Mouse (Mus musculus): ENCODE measurements around the gene Ube2m.

Ube2m gene

DNA sequence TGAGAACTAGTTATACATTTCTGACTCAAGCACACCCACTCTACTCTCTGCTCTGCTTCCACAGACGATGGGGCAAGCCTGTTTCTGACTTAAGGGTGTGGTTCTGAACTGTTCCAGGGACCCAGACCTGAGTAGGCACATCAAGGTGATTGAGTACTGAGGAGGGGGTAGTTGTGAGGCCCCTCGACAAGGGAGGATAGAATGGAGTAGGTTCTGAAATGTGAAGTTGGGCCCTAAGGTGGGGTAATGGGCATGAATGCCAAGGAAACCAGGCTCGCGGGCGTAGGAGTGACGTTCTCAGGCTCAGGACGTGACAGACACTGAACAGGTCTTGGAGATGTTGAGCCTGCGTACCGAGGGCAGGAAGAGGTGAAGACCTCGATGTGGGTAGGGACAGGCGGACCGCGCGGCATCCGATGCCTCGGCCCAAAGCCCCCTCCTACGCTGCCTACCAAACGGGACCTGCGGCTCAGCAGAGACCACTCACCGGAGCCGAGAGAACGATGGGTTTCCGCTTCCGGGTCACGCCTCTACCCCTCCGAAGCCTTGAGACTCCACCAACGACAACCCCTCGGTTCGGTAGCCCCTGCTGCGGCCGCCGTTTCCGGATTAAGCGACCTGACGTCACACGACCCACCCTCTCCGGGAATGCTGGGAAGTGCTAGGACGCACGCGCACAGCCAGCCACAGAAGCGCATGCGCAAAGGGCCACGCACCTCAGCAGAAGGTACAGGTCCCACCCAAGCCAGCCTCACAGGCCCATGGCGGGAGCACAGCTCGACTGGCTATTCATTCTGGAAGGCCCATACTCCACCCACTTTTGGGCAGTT is 3.7 kb downstream of the Ube2m start, which contains the start of gene Chmp2a:
Gene Chmp2a, minus strand, starts transcription at position 660 of the 830 bp plus-strand sequence.
- DNase-seq (ENCODE audit: low read depth in 1 of 2, low spot score in 2 of 2) = peak; percentile 78 to 85

DNA sequence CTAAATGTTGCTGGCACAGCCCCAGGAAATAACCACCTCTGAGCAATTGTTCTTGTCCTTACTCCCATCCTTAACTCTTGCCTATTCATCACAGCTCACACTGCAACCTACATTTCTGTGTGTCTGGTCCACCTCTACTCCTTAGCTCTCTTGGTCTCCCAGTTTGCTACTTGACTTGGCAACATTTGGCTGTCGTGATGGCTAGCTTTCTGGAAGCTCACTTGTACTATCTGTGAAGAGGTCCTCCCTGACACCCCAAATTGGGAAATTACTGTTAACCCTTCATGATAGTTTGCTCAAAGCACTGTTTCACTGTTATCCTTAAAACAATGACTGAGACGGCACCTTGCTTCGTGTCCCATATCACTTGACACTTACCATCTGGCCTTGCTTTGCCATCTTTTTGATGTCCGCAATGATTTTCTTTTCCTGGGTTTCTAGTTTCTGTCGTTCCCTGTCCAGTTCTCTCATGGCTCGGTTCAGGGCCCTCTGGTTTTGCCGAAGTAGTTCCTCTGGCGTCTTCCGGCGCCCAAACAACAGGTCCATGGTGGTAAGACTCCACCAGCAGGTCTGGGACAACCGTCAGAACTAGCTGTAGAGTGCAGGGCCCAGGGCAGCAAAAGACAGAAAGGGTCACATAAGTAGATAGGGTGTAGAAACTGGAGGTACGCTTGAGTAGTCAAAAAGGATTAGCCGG is 4.5 kb downstream of the Ube2m start:
- no peak for DNase-seq (ENCODE audit: low read depth in 1 of 2, low spot score in 2 of 2)

DNA sequence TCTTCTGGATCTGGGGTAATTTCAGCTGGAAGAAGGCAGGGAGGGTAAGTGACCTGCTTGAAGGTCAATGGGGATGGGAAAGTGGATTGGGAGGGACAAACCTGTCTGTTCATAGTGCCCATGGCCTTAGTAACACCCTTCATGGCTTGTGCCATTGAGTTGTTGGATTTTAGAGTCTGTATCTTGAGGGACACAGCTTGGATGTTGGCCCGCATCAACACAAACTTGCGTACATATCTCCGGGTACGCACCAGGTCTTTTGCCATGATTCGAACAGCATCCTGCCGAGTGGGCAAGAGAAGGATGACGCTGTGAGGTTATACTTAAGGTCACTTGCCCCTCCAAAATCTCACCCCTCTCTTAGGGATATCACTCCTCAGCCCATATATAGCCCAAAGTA is 5.5 kb downstream of the Ube2m start:
- no peak for DNase-seq (ENCODE audit: low read depth in 1 of 2, low spot score in 2 of 2)

DNA sequence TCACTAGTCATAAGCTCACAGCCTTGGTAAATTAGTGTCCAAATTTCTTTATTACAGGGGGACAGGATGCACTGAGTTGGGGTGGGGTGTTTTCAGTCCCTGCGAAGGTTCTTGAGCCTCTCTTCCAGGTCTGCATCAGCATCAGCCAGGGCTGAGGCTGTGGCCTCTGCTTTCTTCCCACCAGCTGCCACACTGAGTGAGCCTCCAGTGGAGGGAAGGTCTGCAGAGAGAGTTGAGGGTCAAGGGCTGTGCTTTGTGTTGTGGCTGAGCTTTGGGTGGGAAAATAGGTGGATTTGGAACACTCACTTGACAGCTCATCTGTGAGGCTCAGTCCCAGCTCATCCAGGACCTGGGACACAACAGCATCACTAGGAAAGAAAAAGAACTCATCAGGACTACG is 6.1 kb downstream of the Ube2m start:
- DNase-seq (ENCODE audit: low read depth in 1 of 2, low spot score in 2 of 2) = no peak

DNA sequence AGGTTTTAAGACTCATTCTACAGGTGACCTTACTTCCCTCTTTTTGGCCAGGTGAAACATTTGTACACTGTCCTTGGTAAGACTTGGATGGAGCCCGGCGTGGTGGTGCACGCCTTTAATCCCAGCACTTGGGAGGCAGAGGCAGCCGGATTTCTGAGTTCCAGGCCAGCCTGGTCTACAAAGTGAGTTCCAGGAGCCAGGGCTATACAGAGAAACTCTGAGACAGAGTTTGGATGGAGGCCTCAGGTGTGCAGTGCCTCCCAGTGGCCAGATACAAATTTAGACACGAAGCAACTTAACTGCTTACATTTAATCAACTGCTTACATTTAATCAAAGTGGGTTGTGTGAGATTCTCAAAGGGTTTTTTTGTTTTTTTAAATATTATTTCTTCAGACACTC is 7.0 kb downstream of the Ube2m start:
- no peak for DNase-seq (ENCODE audit: low read depth in 1 of 2, low spot score in 2 of 2)

DNA sequence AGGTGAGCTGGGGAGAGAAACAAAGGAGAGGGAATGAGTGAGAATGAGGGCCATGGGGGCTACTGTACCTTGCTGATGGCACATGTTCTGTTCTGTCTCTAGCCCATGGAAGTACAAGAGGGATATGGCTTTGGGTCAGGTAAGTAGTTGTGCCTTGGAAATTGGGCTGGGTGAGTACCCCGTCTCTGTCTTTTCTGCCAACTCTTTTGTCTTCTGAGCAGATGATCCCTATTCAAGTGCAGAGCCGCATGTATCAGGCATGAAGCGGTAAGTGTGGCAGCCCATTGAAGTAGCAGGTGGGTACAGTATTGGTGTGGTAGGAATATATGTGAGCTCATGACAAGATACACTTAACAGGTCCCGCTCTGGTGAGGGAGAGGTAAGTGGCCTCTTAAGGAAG is 9.1 kb downstream of the Ube2m start:
- DNase-seq (ENCODE audit: low read depth in 1 of 2, low spot score in 2 of 2) = no peak

DNA sequence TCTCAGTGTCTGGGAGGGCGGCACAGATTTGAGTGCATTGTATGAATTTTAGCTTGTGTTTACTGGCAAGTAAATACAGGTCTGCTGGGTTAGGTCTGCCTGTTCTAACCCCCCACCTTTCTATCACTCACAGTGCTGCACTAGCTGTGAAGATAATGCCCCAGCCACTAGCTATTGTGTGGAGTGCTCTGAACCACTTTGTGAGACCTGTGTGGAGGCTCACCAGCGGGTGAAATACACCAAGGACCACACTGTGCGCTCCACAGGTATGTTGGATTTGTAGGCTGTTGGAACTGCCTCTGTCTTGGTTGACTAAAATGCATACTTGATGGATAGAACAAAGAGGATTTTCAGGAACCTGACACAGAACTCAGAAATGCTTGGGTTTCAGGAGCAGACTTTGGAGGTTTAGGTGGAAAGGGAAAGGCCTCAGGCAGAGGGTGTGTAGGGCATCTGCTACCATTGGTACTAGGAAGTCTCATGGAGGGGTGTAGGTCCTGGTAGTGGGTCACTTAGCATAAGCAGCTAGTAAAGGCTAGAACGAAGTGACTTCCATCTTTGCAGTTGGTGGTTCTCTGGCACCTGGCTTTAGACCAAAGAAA is 12.5 kb downstream of the Ube2m start:
- no peak for DNase-seq (ENCODE audit: low read depth in 1 of 2, low spot score in 2 of 2)

DNA sequence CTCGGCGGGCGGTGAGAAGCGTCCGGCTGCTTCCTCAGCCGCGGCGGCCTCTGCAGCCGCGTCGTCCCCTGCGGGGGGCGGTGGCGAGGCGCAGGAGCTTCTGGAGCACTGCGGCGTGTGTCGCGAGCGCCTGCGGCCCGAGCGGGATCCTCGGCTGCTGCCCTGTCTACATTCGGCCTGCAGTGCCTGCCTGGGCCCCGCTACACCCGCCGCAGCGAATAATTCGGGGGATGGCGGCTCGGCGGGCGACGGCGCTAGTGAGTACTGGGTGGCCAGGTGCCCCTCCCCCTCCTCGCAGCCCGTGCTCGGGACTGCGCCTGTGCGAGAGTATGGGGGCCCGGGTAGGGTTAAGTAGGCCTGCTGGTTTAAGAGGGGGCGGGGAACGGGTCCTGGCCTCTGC is 13.3 kb downstream of the Ube2m start:
- no peak for DNase-seq (ENCODE audit: low read depth in 1 of 2, low spot score in 2 of 2)

DNA sequence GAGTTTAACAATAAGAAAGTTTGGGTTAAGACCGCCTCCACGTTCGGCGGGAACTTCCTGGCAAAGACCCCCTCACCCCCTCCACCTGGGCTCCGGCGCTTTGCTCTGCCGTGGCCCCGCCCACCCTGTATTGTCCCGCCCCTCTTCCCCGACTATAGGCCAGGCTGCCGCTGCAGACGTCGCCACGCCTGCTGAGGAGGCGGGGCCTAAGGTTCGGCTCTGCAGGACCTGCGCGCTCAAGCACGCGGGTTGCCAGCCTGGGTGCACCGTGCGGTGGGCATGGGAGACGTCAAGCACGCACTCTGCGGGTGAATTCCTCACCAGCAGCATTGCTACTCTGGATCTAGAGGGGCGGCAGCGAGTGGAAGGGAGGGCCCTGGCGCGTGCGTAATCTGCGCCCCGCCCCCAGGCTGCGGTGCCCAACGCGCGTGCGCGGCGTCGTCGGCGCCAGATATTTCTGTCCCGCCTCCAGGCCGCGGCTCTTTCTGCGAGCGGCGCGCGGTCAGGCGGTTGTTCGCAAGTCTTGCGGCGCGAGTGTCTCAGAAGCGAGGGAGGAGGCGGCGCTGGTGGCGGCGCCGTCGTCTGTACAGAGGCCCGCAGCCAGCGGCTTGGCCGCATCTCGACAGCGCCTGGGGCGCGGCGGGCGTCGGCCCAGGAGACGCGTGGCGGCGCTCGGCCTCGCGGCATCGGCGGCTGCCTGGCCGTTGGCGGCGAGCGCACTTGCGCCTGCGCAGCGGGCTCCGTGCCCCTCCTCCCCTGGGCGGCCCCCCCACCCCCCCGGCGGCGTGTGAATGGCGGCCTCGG is 13.9 kb downstream of the Ube2m start:
- DNase-seq (ENCODE audit: low read depth in 1 of 2, low spot score in 2 of 2) = peak; percentile 87 to 95

DNA sequence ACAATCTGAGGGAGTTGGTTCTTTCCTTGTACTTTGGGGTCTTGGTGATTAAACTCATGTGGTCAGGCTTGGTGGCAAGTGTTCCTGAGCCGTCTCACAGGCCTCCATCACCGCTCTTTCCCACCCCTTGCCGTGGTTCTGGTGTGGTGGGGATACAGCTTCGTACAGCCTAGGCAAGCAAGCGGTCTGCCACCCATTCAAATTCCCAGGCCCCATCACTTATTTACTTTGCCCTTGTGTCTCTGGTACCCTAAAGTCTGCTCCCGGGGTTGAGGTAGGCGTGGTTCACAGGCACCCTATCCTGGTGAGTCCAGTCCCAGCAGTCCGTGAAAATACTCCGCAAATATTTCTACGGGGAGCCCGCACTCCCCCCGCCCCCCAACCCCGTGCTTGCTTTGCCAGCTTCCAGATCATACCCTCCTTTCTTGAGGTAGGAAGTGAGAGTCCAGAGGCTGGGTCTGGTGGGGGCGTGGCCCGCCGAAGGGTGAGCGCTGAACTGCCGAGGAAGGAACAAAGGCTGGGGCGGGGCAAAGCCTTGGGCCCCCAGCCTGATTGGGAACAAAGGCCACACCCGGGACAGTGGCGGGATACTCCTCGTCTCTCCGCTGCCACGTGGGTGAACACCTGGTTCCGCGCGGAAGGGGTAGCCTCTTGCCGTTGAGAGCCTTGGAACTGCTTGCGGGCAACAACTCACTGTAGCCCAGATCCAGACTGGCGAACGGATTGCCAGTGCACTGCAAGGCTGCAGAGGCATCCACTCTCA is 15.1 kb downstream of the Ube2m start:
- peak in 1 of 2 experiments; percentile 50 for DNase-seq (ENCODE audit: low read depth in 1 of 2, low spot score in 2 of 2)

DNA sequence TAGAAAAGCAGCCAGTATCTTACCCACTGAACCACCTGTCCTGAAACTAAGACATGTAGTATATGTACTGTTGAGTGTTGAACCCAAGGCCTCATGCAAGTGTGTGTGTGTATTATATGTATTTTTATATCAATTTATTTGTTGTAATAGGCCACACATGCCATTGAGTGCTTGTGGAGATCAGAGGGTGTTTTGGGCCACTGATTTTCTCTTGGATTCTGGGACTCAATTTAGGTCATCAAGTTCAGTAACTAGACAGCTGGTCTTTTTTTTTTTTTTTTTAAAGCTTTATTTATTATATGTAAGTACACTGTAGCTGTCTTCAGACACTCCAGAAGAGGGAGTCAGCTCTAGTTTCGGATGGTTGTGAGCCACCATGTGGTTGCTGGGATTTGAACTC is 22.9 kb downstream of the Ube2m start:
- no peak for DNase-seq (ENCODE audit: low read depth in 1 of 2, low spot score in 2 of 2)

DNA sequence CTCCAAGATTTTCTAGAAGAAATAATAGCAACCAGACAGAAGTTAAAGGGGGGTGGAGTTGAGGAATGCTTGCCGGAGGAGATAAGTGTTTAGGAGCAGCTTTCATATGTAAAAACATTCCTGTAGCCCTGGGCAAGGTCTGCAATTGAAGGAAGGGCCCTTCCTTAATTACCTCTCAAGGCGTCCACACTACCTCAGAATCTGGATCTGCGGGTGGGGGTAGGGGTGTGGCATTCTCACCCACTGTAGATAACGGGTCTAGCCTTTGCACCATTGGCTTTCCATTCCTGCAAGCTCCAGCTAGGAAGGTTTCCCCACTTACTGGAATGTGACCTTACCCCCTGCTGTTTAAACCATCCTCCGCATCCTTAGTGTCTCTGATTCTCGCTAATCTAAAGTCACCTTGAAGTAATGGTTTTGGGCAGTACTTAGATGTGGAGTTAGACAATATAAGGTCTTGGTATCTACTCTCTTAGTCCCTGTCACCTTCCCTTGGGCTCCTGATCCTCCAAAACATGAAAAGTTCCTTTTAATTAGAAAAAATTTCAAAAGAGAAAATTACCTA is 23.7 kb downstream of the Ube2m start:
- DNase-seq (ENCODE audit: low read depth in 1 of 2, low spot score in 2 of 2) = no peak

DNA sequence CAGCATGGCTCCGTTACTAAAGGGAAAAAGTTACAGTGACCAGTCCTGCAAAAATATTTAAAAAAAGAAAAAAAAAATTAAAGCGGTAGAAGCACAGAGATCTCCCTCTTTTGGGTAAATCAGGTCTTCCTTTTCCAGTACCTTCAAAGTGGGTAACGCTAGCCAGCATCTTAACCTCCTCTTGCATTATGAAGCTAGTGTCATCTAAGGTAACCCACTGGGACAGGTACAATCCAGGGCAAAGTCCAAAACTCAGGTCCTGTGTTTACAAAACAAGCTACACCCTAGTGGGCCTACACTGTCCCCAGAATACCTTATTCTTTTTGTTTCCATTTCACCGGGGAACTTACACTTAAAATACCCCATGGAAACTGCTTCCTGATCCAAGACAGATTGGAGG is 24.4 kb downstream of the Ube2m start:
- DNase-seq (ENCODE audit: low read depth in 1 of 2, low spot score in 2 of 2) = no peak

DNA sequence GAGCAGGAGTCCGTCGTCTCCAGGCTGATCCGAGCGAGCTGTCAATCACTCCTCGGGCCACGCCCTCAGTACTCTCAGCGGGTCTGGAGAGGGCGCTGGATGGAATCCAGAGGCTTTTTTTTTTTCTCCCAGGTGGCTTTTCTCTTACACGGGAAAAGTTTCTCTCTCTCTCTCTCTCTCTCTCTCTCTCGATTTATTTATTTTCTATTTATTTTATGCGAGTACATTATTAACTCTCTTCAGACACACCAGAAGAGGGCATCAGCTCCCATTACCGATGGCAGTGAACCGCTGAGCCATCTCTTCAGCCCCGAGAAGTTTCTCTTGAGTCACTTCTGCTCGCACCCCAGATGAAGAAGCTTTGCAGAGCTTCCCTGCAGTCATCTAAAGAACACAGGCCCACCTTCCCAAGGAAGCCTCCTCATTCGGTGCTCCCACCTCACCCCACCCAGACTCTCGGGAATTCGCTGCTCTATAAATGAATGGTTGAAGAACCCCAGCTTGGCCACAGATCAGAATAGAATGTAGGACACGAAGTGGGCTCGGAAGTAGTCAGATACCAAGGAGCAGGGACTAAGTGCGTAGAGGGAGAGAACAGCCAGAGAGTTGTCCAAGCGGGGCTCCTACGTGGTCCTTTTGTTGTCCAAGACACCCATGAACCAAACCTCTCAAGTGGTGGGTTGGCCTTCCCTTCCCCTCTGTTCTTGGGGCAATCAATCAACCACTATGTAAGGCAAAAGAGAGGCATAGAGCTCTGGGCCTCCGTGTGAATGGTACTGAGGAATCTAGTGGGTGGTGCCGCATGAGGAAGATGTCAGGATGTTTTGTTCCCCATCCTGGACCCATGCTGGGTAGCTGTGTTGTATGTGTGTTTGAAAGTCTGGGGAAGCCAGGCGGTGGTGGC is 27.8 kb downstream of the Ube2m start, which contains the start of gene Zbtb45:
Gene Zbtb45, minus strand, starts transcription at position 30 of the 904 bp plus-strand sequence.
- no peak for DNase-seq (ENCODE audit: low read depth in 1 of 2, low spot score in 2 of 2)

DNA sequence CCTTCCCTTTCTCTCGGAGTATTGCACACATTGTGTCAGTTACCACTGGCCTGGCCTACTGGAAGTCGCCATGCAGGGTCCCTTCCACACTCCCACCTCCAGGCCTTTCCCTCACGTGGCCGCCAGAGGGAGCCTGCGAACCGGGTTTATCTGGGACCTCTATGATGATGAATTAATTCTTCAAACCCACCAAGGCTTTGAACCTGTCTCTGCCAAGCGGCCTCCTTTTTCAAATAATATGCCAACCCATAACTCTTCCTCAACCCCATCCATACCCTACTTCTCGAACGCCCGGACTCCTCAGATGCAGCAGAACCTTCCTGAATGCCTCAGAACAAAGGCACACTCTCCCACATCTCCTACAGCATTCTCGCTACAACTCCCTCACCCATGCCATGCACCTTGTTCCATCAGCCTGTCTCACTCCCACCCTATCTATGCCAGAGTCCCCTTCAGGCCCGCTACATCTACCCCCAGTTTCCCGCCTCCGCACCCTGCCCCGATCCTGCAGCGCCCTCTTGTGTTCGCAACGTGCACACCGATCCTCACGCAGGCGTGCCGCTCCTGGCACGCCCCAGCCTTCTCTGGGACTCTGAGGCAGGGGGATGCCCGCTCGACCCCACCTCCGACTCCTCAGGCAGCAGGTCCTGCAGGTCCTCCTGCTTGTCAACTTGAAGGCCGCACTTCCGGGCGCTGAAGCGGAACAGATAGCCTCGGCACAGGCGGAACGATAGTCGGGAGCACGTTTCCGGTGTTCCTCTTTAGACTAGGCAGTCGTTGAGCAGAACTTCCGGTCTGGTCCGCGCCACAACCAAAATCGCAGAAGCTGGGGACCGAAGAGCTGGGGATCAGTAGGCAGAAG is 28.7 kb downstream of the Ube2m start:
- DNase-seq (ENCODE audit: low read depth in 1 of 2, low spot score in 2 of 2) = peak; percentile 84 to 90

DNA sequence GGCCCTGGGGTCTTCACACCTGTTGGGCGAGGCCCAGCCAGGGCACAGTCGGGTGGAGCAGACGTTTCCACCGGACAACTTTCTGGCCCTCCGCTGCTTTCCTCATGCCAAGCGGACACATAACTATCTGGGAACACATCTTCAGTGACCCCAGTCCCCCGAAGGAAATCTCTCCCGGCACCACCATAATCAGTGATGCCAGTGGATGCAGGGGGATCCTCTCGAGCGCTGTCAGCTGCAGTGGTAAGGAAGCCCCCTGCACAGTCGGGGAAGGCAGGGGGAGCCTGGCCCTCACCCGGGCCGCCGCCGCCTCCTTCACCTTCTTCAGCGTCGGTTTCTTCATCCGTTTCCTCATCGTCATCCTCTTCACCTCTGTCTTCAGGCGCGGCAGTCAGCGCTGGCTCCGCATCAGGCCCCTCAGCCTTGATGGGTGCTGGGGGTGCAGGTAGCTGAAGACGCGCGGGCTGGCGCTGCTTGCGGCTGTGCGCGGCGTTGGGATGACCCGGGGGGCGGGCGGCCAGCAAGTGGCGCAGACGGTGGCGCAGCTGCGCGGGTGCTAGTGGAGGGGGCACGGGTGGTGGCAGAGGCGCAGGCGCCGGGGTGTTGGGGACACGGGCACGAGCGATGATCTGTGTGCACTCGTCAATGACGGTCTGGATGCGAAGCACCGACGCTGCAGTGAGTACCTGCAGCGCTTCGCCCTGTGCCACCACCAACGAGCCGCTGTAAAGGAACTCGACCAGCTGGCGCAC is 30.6 kb downstream of the Ube2m start:
- no peak for DNase-seq (ENCODE audit: low read depth in 1 of 2, low spot score in 2 of 2)

DNA sequence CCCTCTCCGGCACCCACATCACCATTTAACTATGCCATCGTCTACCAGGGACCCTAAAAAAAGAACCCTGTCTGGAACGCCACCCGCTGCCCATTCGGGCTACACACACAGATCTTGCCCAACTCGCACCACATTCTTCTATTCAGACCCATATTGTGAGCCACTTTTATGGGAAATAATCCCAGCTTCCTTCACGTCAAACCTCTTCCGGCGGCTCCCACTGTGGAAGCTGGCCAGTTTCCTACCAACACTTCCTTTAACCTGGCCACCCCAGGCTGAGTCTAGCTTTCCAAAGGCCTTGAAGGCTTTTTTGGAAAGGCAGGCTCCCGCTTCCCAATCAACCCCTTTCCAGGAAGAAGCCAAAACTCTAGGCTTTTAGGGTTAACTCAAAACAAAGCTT is 31.5 kb downstream of the Ube2m start:
- DNase-seq (ENCODE audit: low read depth in 1 of 2, low spot score in 2 of 2) = no peak
